In the genomic region with DNA sequence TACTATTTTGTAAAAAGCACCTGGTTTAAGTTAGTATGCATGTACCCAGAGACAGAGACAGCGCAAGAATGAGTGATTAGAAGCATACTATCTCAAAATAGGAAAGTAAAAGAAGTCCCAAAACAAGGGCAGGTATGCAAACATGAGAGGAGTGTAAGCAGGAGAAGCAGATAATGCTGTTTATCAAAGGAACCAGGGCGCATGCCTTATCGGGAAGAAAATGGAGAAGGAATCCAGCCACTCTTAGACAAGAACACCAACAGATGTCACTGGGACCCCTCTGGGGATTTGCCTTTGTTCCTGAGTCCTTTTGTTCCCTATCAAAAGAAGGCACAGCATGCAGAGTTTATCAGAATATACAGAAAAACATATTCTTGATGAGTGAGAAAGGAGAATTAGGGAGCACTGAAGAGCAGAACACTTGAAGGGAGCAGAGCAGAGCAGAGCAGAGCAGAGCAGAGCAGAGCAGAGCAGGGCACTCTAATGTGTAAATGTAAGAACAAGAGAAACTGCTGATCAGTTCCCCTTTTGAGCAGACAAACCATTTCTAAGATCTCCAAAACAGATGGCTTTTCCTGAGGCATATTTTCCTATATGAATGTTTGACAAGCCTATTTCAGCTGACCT, we compare ENCODE assay signal across 26 mouse cellular contexts.
DNase-seq lines count a peak whose midpoint lies in the region; ATAC-seq lines count a peak whose summit lies in the region.
"Had no signal": no experiment of that assay in that cellular context is flagged by ENCODE, and none has a peak within 500 bp of the region (broad histone marks: within the 10 kb centered on the region; RNA-seq: fewer than 3 reads in every experiment).

No protein-coding gene starts in this region.

- peaks cover 6% of the 10 kb centered on the region for H3K4me1 ChIP-seq in hindbrain, embryonic 10.5 days (replicated peaks)
- peaks cover under 1% of the 10 kb centered on the region; the same call in 1 of the 2 replicates for H3K4me1 ChIP-seq in hindbrain, embryonic 12.5 days
- H3K4me1 ChIP-seq in midbrain, embryonic 11.5 days (ENCODE audit: control insufficient read depth, insufficient read depth, low read length) = peaks cover 2% of the 10 kb centered on the region
- H3K4me1 ChIP-seq in midbrain, embryonic 16.5 days (ENCODE audit: control insufficient read depth, insufficient read depth, low read length) = no peaks in the 10 kb centered on the region
- H3K4me1 ChIP-seq in midbrain, embryonic 14.5 days (ENCODE audit: control insufficient read depth, insufficient read depth, low read length) = no peaks in the 10 kb centered on the region
- H3K4me1 ChIP-seq: embryonic facial prominence, embryonic 12.5 days; embryonic facial prominence, embryonic 15.5 days; heart, embryonic 13.5 days; hindbrain, embryonic 15.5 days had no signal

- H3K9ac ChIP-seq in hindbrain, embryonic 12.5 days = no peak overlapping the region
- no peak overlapping the region for H3K9ac ChIP-seq in midbrain, embryonic 11.5 days (ENCODE audit: low read length)
- no peak overlapping the region for H3K9ac ChIP-seq in midbrain, embryonic 16.5 days (ENCODE audit: low read depth, low read length)
- H3K9ac ChIP-seq in midbrain, embryonic 14.5 days (replicated peaks; ENCODE audit: low read length) = no peak overlapping the region
- H3K9ac ChIP-seq: embryonic facial prominence, embryonic 12.5 days; embryonic facial prominence, embryonic 15.5 days; forebrain, postnatal 0 days; heart, embryonic 13.5 days; hindbrain, embryonic 15.5 days had no signal

- no peaks in the 10 kb centered on the region for H3K27me3 ChIP-seq in hindbrain, embryonic 10.5 days (ENCODE audit: insufficient read depth, poor library complexity, severe bottlenecking)
- H3K27me3 ChIP-seq in hindbrain, embryonic 12.5 days = no peaks in the 10 kb centered on the region
- H3K27me3 ChIP-seq in midbrain, embryonic 11.5 days (ENCODE audit: control insufficient read depth, insufficient read depth, low read length) = no peaks in the 10 kb centered on the region
- H3K27me3 ChIP-seq in midbrain, embryonic 16.5 days (ENCODE audit: control insufficient read depth, insufficient read depth, low read depth, low read length) = no peaks in the 10 kb centered on the region
- no peaks in the 10 kb centered on the region for H3K27me3 ChIP-seq in midbrain, embryonic 14.5 days (ENCODE audit: control insufficient read depth, insufficient read depth, low read length)
- H3K27me3 ChIP-seq: embryonic facial prominence, embryonic 12.5 days; embryonic facial prominence, embryonic 15.5 days; heart, embryonic 13.5 days; hindbrain, embryonic 15.5 days; Patski had no signal

- peak; percentile 15 for DNase-seq in hindbrain, embryonic 10.5 days (ENCODE audit: low spot score)
- peak; percentile 82 for DNase-seq in midbrain, embryonic 11.5 days (ENCODE audit: low spot score, missing footprints)
- DNase-seq in MEL-GATA-1-ER (ENCODE audit: extremely low read depth, low read depth) = peak; percentile 35
- peak; percentile 26 for DNase-seq in midbrain, embryonic 14.5 days
- DNase-seq in testis, postnatal 10 days (ENCODE audit: low spot score) = no peak
- DNase-seq: adrenal gland, postnatal 10 days; adrenal gland, postnatal 36 days; cerebellum, adult 18-20 months; cerebellum, adult 9-10 months; cerebellum, postnatal 14 days; forebrain, postnatal 0 days; gastrocnemius, postnatal 25 days; heart, adult 18-20 months; heart, postnatal 14 days; heart, postnatal 4 days had no signal

- no peak for ATAC-seq in hindbrain, embryonic 12.5 days (ENCODE audit: low FRiP score)
- ATAC-seq in midbrain, embryonic 11.5 days (ENCODE audit: low FRiP score) = peak; percentile 40; the same call in 1 of the 2 replicates
- ATAC-seq in midbrain, embryonic 16.5 days = no peak
- no peak for ATAC-seq in midbrain, embryonic 14.5 days (ENCODE audit: low FRiP score, low TSS enrichment)
- ATAC-seq: CD4-positive, CD25-positive, alpha-beta regulatory T cell, adult 4 months; forebrain, embryonic 14.5 days; forebrain, postnatal 0 days; intestine, postnatal 0 days; Patski had no signal

- H3K4me3 ChIP-seq in hindbrain, embryonic 10.5 days = no peak overlapping the region
- no peak overlapping the region for H3K4me3 ChIP-seq in hindbrain, embryonic 12.5 days
- H3K4me3 ChIP-seq in midbrain, embryonic 11.5 days (ENCODE audit: low read depth, low read length) = no peak overlapping the region
- H3K4me3 ChIP-seq in midbrain, embryonic 16.5 days (ENCODE audit: low read depth, low read length) = no peak overlapping the region
- H3K4me3 ChIP-seq in midbrain, embryonic 14.5 days (replicated peaks; ENCODE audit: low read depth, low read length) = no peak overlapping the region
- H3K4me3 ChIP-seq: embryonic facial prominence, embryonic 12.5 days; embryonic facial prominence, embryonic 15.5 days; heart, embryonic 10.5 days; heart, embryonic 13.5 days; hindbrain, embryonic 15.5 days had no signal

- H3K27ac ChIP-seq in hindbrain, embryonic 10.5 days = peak overlapping the region; percentile 45
- H3K27ac ChIP-seq in hindbrain, embryonic 12.5 days = no peak overlapping the region
- H3K27ac ChIP-seq in midbrain, embryonic 11.5 days (ENCODE audit: low read depth, low read length) = no peak overlapping the region
- no peak overlapping the region for H3K27ac ChIP-seq in midbrain, embryonic 16.5 days (ENCODE audit: low read length)
- H3K27ac ChIP-seq in midbrain, embryonic 14.5 days (replicated peaks; ENCODE audit: low read depth, low read length) = no peak overlapping the region
- H3K27ac ChIP-seq: embryonic facial prominence, embryonic 12.5 days; embryonic facial prominence, embryonic 15.5 days; heart, embryonic 10.5 days; heart, embryonic 13.5 days; hindbrain, embryonic 15.5 days had no signal

- no peaks in the 10 kb centered on the region for H3K9me3 ChIP-seq in hindbrain, embryonic 10.5 days
- no peaks in the 10 kb centered on the region for H3K9me3 ChIP-seq in hindbrain, embryonic 12.5 days (replicated peaks)
- no peaks in the 10 kb centered on the region for H3K9me3 ChIP-seq in midbrain, embryonic 11.5 days (ENCODE audit: control insufficient read depth, low read length)
- H3K9me3 ChIP-seq in midbrain, embryonic 16.5 days (replicated peaks; ENCODE audit: control insufficient read depth, low read length, poor library complexity, severe bottlenecking) = no peaks in the 10 kb centered on the region
- no peaks in the 10 kb centered on the region for H3K9me3 ChIP-seq in midbrain, embryonic 14.5 days (ENCODE audit: control insufficient read depth, low read length)
- H3K9me3 ChIP-seq: embryonic facial prominence, embryonic 12.5 days; embryonic facial prominence, embryonic 15.5 days; heart, embryonic 10.5 days; heart, embryonic 13.5 days; hindbrain, embryonic 15.5 days had no signal

- WGBS in hindbrain, embryonic 10.5 days = 36% methylated on average over 3 of the region's 3 CpGs
- 43% methylated on average over 3 of the region's 3 CpGs for WGBS in hindbrain, embryonic 12.5 days
- WGBS in midbrain, embryonic 11.5 days = 35% methylated on average over 3 of the region's 3 CpGs
- 31% methylated on average over 3 of the region's 3 CpGs for WGBS in midbrain, embryonic 16.5 days
- 36% methylated on average over 3 of the region's 3 CpGs for WGBS in midbrain, embryonic 14.5 days

- H3K36me3 ChIP-seq in hindbrain, embryonic 10.5 days = no peaks in the 10 kb centered on the region
- H3K36me3 ChIP-seq in hindbrain, embryonic 12.5 days = no peaks in the 10 kb centered on the region
- H3K36me3 ChIP-seq in midbrain, embryonic 11.5 days (ENCODE audit: control insufficient read depth, insufficient read depth, low read length) = no peaks in the 10 kb centered on the region
- H3K36me3 ChIP-seq in midbrain, embryonic 16.5 days (ENCODE audit: control insufficient read depth, insufficient read depth, low read length) = no peaks in the 10 kb centered on the region
- no peaks in the 10 kb centered on the region for H3K36me3 ChIP-seq in midbrain, embryonic 14.5 days (ENCODE audit: control insufficient read depth, insufficient read depth, low read length)
- H3K36me3 ChIP-seq: embryonic facial prominence, embryonic 12.5 days; embryonic facial prominence, embryonic 15.5 days; heart, embryonic 10.5 days; heart, embryonic 13.5 days; hindbrain, embryonic 15.5 days had no signal

- H3K4me2 ChIP-seq in hindbrain, embryonic 12.5 days (replicated peaks) = no peak overlapping the region
- H3K4me2 ChIP-seq in midbrain, embryonic 11.5 days = no peak overlapping the region
- no peak overlapping the region for H3K4me2 ChIP-seq in midbrain, embryonic 16.5 days (ENCODE audit: low read length)
- no peak overlapping the region for H3K4me2 ChIP-seq in midbrain, embryonic 14.5 days (ENCODE audit: low read length)
- H3K4me2 ChIP-seq: embryonic facial prominence, embryonic 12.5 days; embryonic facial prominence, embryonic 15.5 days; heart, embryonic 13.5 days; hindbrain, embryonic 15.5 days had no signal
